Mouse (Mus musculus) testis, adult 2 months (tissue): ENCODE measurements around the gene Dchs2. TPM values are rescaled to one million over a fixed set of nuclear protein-coding genes. Genes with fewer than 3 reads are reported as not detected.

ENCODE experiments used
- H3K27ac ChIP-seq: fragments of 200-500 bp; 2 replicates; pipeline ENCODE4 v1.5.1; 2012; ENCODE audit warnings: low read depth, low read length; ENCODE audit not compliant: control insufficient read depth, insufficient read depth
- H3K27me3 ChIP-seq: fragments of 200-500 bp; 2 replicates; pipeline ENCODE4 v1.6.1; 2012; ENCODE audit warnings: mild to moderate bottlenecking, low read length, moderate library complexity; ENCODE audit not compliant: control insufficient read depth, insufficient read depth
- H3K36me3 ChIP-seq: fragments of 200-500 bp; 2 replicates; pipeline ENCODE4 v1.6.1; 2012; ENCODE audit warnings: mild to moderate bottlenecking, low read length; ENCODE audit not compliant: control insufficient read depth, insufficient read depth
- H3K4me1 ChIP-seq: fragments of 200-500 bp; 2 replicates; pipeline ENCODE4 v1.6.1; 2012; ENCODE audit warnings: low read length; ENCODE audit not compliant: control insufficient read depth, insufficient read depth
- H3K4me3 ChIP-seq: fragments of 200-500 bp; 2 replicates; pipeline ENCODE4 v1.5.1; 2012; ENCODE audit warnings: low read depth, mild to moderate bottlenecking, low read length, moderate library complexity, mixed read lengths; ENCODE audit not compliant: control insufficient read depth
- CTCF ChIP-seq: fragments of 200-500 bp; IDR thresholded peaks from 2 replicates; pipeline ENCODE4 v1.5.1; 2012; ENCODE audit warnings: low read depth, mild to moderate bottlenecking, inconsistent platforms, low read length, moderate library complexity; ENCODE audit not compliant: control insufficient read depth, insufficient read depth, insufficient replicate concordance
- POLR2A ChIP-seq: fragments of 200-500 bp; IDR thresholded peaks from 2 replicates; pipeline ENCODE4 v1.6.1; 2012; ENCODE audit warnings: low read depth, mild to moderate bottlenecking, inconsistent platforms, low read length, moderate library complexity; ENCODE audit not compliant: control insufficient read depth
- polyA plus RNA-seq: library from polyadenylated mRNA; depleted of rRNA; stranded (reverse); fragments of >200 nt; gene quantifications from 2 replicates; pipeline ENCODE4 v1.2.3, GENCODE M21; 2012; rRNA removed

Dchs2 gene
- polyA plus RNA-seq, 1 experiment = 0.01 TPM

GRCm38 (mm10) chr3:83368500-83369068 lies 240.8 kb downstream of the Dchs2 start:
- Histone ChIP-seq H3K27me3 (no peaks in the 10 kb centered on the region), H3K27ac (no peak overlapping the region), H3K4me3 (no peak overlapping the region), H3K36me3 (no peaks in the 10 kb centered on the region), H3K4me1 (no peaks in the 10 kb centered on the region)
- TF ChIP-seq CTCF (no peak), POLR2A (no peak)

GRCm38 (mm10) chr3:83369871-83370270 lies 242.1 kb downstream of the Dchs2 start:
- TF ChIP-seq CTCF = no peak
- TF ChIP-seq POLR2A = no peak
- Histone ChIP-seq H3K27ac (no peak overlapping the region), H3K36me3 (no peaks in the 10 kb centered on the region), H3K27me3 (no peaks in the 10 kb centered on the region), H3K4me3 (no peak overlapping the region), H3K4me1 (no peaks in the 10 kb centered on the region)

- H3K27me3 ChIP-seq = no peaks in the 10 kb centered on the region
- no peaks in the 10 kb centered on the region for H3K4me1 ChIP-seq
- H3K27ac ChIP-seq = no peak overlapping the region
- H3K4me3 ChIP-seq = no peak overlapping the region
- H3K36me3 ChIP-seq = no peaks in the 10 kb centered on the region
- no peak for TF ChIP-seq POLR2A
- TF ChIP-seq CTCF = no peak
These were observed 246.6 kb downstream of the Dchs2 start for GRCm38 (mm10) chr3:83374333-83374732.

GRCm38 (mm10) chr3:83376834-83377233 lies 249.1 kb downstream of the Dchs2 start:
- Histone ChIP-seq H3K27ac (no peak overlapping the region), H3K4me1 (no peaks in the 10 kb centered on the region), H3K4me3 (no peak overlapping the region), H3K36me3 (no peaks in the 10 kb centered on the region), H3K27me3 (no peaks in the 10 kb centered on the region)
- no peak for TF ChIP-seq POLR2A
- TF ChIP-seq CTCF = no peak

Other genes with a start within 250 kb of the Dchs2 start
- 3.1 and 3.4 TPM in 2 replicates for gene Lrat, start 224.0 kb upstream of the Dchs2 start, polyA plus RNA-seq
- 0.18 and 0.20 TPM in 2 replicates for gene Fgg, start 120.2 kb upstream of the Dchs2 start, polyA plus RNA-seq
- gene Fga, start 101.9 kb upstream of the Dchs2 start, polyA plus RNA-seq = 0.06 TPM in 1 of 2 replicates, not detected in the other
- 0.07 and 0.11 TPM in 2 replicates for gene Fgb, start 78.1 kb upstream of the Dchs2 start, polyA plus RNA-seq
- gene Plrg1, start 72.4 kb upstream of the Dchs2 start, polyA plus RNA-seq = 28.9 and 31.4 TPM in 2 replicates